ENCODE assay signal across 21 mouse cellular contexts in the genomic region with DNA sequence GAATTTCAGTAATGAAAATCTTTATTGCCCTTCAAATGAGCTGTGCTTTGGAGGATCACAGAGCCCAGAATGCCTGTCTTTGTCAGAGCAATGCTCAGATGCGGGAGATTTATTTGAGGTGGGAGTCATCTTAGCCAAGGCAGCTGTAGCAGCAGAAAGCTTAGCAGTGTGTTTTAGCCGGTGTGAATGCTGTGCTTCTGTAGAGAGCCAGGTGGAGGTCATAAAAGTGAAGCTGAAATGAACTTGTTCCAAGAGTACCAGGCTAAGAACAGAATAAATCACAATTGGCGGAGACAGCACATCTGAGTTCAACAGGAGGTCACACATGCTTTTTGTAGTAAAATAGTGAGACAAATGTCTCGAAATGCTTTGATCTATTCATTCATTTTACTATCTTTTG.
DNase-seq lines count a peak whose midpoint lies in the region; ATAC-seq and TF ChIP-seq lines count a peak whose summit lies in the region.
"Had no signal": no experiment of that assay in that cellular context is flagged by ENCODE, and none has a peak within 500 bp of the region (broad histone marks: within the 10 kb centered on the region; RNA-seq: fewer than 3 reads in every experiment).

No protein-coding gene starts in this region.

- TF ChIP-seq CTCF in midbrain, postnatal 0 days (IDR thresholded peaks at IDR 0.05) = no peak

- peak; percentile 2 for DNase-seq in kidney, adult 9 months
- DNase-seq in kidney, adult 18-20 months = no peak
- peak; percentile 14 for DNase-seq in midbrain, postnatal 0 days (ENCODE audit: low spot score)
- peak; percentile 45 for DNase-seq in limb, embryonic 10.5 days (ENCODE audit: low spot score)
- peak; percentile 3 for DNase-seq in yolk sac, embryonic 10.5 days (ENCODE audit: low spot score)
- no peak for DNase-seq in cerebellum, adult 18-20 months
- DNase-seq in layer of hippocampus, adult 11-12 months (ENCODE audit: low spot score) = no peak
- DNase-seq: adrenal gland, postnatal 36 days; cerebellum, adult 8-10 months; heart, postnatal 14 days; kidney, postnatal 10 days; liver; lung, postnatal 10 days; retina, postnatal 1 day; thymus, adult 2 months had no signal

- H3K36me3 ChIP-seq in midbrain, postnatal 0 days (ENCODE audit: insufficient read depth, low read length) = no peaks in the 10 kb centered on the region
- no peaks in the 10 kb centered on the region for H3K36me3 ChIP-seq in midbrain, embryonic 16.5 days (ENCODE audit: control insufficient read depth, insufficient read depth, low read length)
- no peaks in the 10 kb centered on the region for H3K36me3 ChIP-seq in limb, embryonic 10.5 days
- H3K36me3 ChIP-seq: G1E; hindbrain, embryonic 12.5 days had no signal

- ATAC-seq in midbrain, postnatal 0 days (ENCODE audit: low FRiP score) = no peak
- ATAC-seq in midbrain, embryonic 16.5 days = no peak
- ATAC-seq: intestine, embryonic 16.5 days had no signal

- no peak overlapping the region for H3K4me3 ChIP-seq in midbrain, postnatal 0 days (ENCODE audit: low read depth, low read length)
- H3K4me3 ChIP-seq in midbrain, embryonic 16.5 days (ENCODE audit: low read depth, low read length) = no peak overlapping the region
- no peak overlapping the region for H3K4me3 ChIP-seq in limb, embryonic 10.5 days
- H3K4me3 ChIP-seq: hindbrain, embryonic 12.5 days; megakaryocyte, embryonic 14.5 days had no signal

- no peaks in the 10 kb centered on the region for H3K9me3 ChIP-seq in midbrain, postnatal 0 days (ENCODE audit: low read length)
- no peaks in the 10 kb centered on the region for H3K9me3 ChIP-seq in midbrain, embryonic 16.5 days (replicated peaks; ENCODE audit: control insufficient read depth, low read length, poor library complexity, severe bottlenecking)
- H3K9me3 ChIP-seq in limb, embryonic 10.5 days (replicated peaks) = no peaks in the 10 kb centered on the region
- H3K9me3 ChIP-seq: hindbrain, embryonic 12.5 days had no signal

- no peak overlapping the region for H3K27ac ChIP-seq in midbrain, postnatal 0 days (ENCODE audit: low read depth, low read length)
- H3K27ac ChIP-seq in midbrain, embryonic 16.5 days (ENCODE audit: low read length) = no peak overlapping the region
- H3K27ac ChIP-seq in limb, embryonic 10.5 days = no peak overlapping the region
- H3K27ac ChIP-seq: hindbrain, embryonic 12.5 days had no signal

- H3K4me2 ChIP-seq in midbrain, postnatal 0 days (ENCODE audit: low read depth, low read length, poor library complexity, severe bottlenecking) = no peak overlapping the region
- H3K4me2 ChIP-seq in midbrain, embryonic 16.5 days (ENCODE audit: low read length) = no peak overlapping the region
- H3K4me2 ChIP-seq: heart, embryonic 11.5 days; hindbrain, embryonic 12.5 days had no signal

- H3K27me3 ChIP-seq in midbrain, postnatal 0 days (ENCODE audit: insufficient read depth, low read length) = no peaks in the 10 kb centered on the region
- no peaks in the 10 kb centered on the region for H3K27me3 ChIP-seq in midbrain, embryonic 16.5 days (ENCODE audit: control insufficient read depth, insufficient read depth, low read depth, low read length)
- H3K27me3 ChIP-seq in limb, embryonic 10.5 days (ENCODE audit: low read depth, poor library complexity, severe bottlenecking) = no peaks in the 10 kb centered on the region
- H3K27me3 ChIP-seq: hindbrain, embryonic 12.5 days; megakaryocyte, embryonic 14.5 days had no signal

- WGBS in midbrain, postnatal 0 days = 64% methylated on average over 4 of the region's 4 CpGs
- 62% methylated on average over 4 of the region's 4 CpGs for WGBS in midbrain, embryonic 16.5 days
- WGBS in limb, embryonic 10.5 days = 26% methylated on average over 4 of the region's 4 CpGs

- no peak overlapping the region for H3K9ac ChIP-seq in midbrain, postnatal 0 days (replicated peaks; ENCODE audit: low read length, poor library complexity, severe bottlenecking)
- H3K9ac ChIP-seq in midbrain, embryonic 16.5 days (ENCODE audit: low read depth, low read length) = no peak overlapping the region
- H3K9ac ChIP-seq: hindbrain, embryonic 12.5 days had no signal

- H3K4me1 ChIP-seq in midbrain, postnatal 0 days (ENCODE audit: insufficient read depth, low read length) = no peaks in the 10 kb centered on the region
- no peaks in the 10 kb centered on the region for H3K4me1 ChIP-seq in midbrain, embryonic 16.5 days (ENCODE audit: control insufficient read depth, insufficient read depth, low read length)
- peaks cover 5% of the 10 kb centered on the region for H3K4me1 ChIP-seq in limb, embryonic 10.5 days
- H3K4me1 ChIP-seq: hindbrain, embryonic 12.5 days; megakaryocyte, embryonic 14.5 days had no signal

Comparison
In these comparisons a context has a peak if more than half of its experiments do, and no peak if none do; other contexts are left out.
1. DNase-seq: peak in kidney, adult 9 months (single experiment), midbrain, postnatal 0 days (single experiment), limb, embryonic 10.5 days (single experiment) and yolk sac, embryonic 10.5 days (single experiment); none in kidney, adult 18-20 months (single experiment), cerebellum, adult 18-20 months (0 of 2) and layer of hippocampus, adult 11-12 months (single experiment).